Mouse (Mus musculus) hindbrain, embryonic 11.5 days (tissue): ENCODE data around the gene Ppp1r2. TPM values are rescaled to one million over a fixed set of nuclear protein-coding genes. Genes with fewer than 3 reads are reported as not detected.
A peak's percentile ranks its signal among the peaks of the same experiment; 100 is the strongest.

Source experiments
- ATAC-seq: fragments of 200-750 bp; cut with Nextera tagmentation; 2 replicates; pipeline ENCODE4 v1.8.0; 2017; ENCODE audit warnings: mild to moderate bottlenecking, moderate TSS enrichment, moderate library complexity; ENCODE audit not compliant: low FRiP score
- DNase-seq: peaks from one replicate; pipeline ENCODE4 v3.0.0-alpha.2; 2015; ENCODE audit warnings: low spot score
- H3K27ac ChIP-seq: fragments of 300-500 bp; sonication (generic); 2 replicates; pipeline ENCODE4 v1.5.1; 2014; ENCODE audit warnings: mild to moderate bottlenecking, low read depth, low read length
- H3K27me3 ChIP-seq: fragments of 300-500 bp; sonication (generic); 2 replicates; pipeline ENCODE4 v1.6.1; 2014; ENCODE audit warnings: mild to moderate bottlenecking, low read length, moderate library complexity, mixed read lengths; ENCODE audit not compliant: control insufficient read depth, insufficient read depth
- H3K36me3 ChIP-seq: fragments of 300-500 bp; sonication (generic); 2 replicates; pipeline ENCODE4 v1.6.1; 2014; ENCODE audit warnings: mild to moderate bottlenecking, low read length, moderate library complexity, mixed read lengths; ENCODE audit not compliant: control insufficient read depth, insufficient read depth
- H3K4me1 ChIP-seq: fragments of 300-500 bp; sonication (generic); replicated peaks from 2 replicates; pipeline ENCODE4 v1.6.1; 2014; ENCODE audit warnings: low read length, mixed read lengths; ENCODE audit not compliant: control insufficient read depth, insufficient read depth
- H3K4me2 ChIP-seq: fragments of 300-500 bp; sonication (generic); replicated peaks from 2 replicates; pipeline ENCODE4 v1.6.1; 2014; ENCODE audit warnings: mild to moderate bottlenecking, low read depth, low read length
- H3K4me3 ChIP-seq: fragments of 300-500 bp; sonication (generic); 2 replicates; pipeline ENCODE4 v1.5.1; 2014; ENCODE audit warnings: low read depth, low read length
- H3K9ac ChIP-seq: fragments of 300-500 bp; sonication (generic); 2 replicates; pipeline ENCODE4 v1.6.1; 2014; ENCODE audit warnings: low read depth, low read length
- H3K9me3 ChIP-seq: fragments of 300-500 bp; sonication (generic); 2 replicates; pipeline ENCODE4 v1.6.1; 2016; ENCODE audit warnings: low read length; ENCODE audit not compliant: control insufficient read depth
- WGBS: fragments of 180-500 bp; shearing (Covaris S2); extraction: QIAGEN DNeasy Blood & Tissue Kit; methylation state at CpG from one replicate; pipeline ENCODE4 v1.1.7; 2014; 5-methylcytosine and 5-hydroxymethylcytosine counted together
- polyA plus RNA-seq: library from polyadenylated mRNA; unstranded; fragments of >200 nt; fragmentation: Nextera tagmentation; extraction: Ambion mirVana; gene quantifications from 2 replicates; pipeline ENCODE4 v1.2.1, GENCODE M21; 2014

The Ppp1r2 gene
- polyA plus RNA-seq, 1 experiment from 2014 or later = 99.3 TPM

DNA sequence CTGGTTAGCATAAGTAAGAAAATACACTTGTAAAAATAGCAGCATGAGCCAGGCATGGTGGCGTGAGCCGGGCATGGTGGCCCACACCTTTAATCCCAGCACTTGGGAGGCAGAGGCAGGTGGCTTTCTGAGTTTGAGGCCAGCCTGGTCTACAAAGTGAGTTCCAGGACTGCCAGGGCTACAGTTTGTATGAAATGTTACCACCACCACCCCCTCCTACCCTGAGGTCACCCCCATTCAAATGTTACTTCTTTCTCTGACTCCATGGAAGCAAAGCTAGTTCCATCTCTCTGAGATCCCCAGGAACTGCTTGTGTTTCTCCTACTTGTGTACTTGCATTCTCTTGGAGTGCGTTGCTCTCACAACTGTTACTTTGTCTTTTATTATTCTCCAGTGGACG is 5.1 kb upstream of the Ppp1r2 start:
- Histone ChIP-seq H3K4me3 (no peak overlapping the region), H3K4me2 (no peak overlapping the region), H3K4me1 (no peaks in the 10 kb centered on the region), H3K27ac (no peak overlapping the region), H3K36me3 (no peaks in the 10 kb centered on the region), H3K9ac (no peak overlapping the region), H3K27me3 (no peaks in the 10 kb centered on the region), H3K9me3 (no peaks in the 10 kb centered on the region)
- DNase-seq = no peak
- WGBS = 94% methylated on average over 4 of the region's 4 CpGs
- ATAC-seq = no peak

DNA sequence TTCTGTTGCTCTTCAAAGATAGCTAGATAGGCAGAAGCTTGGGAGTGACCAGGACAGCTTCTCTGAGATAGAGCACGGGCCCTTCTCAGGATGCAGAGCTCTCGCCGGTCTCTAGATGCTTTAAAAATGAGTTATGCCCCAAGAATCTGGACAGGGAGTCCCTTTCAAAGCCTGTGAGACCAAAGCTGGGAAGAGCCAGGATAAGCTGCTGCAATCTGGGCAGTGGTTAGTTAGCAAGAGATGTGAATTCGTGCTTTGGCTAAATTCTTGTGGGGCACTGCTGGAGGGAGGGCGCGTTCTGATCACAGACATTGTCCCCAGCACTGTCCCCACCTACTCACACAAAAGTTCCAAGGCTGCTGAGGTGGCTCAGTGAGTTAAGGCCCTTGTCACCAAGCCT is 3.5 kb upstream of the Ppp1r2 start:
- Histone ChIP-seq H3K9ac (no peak overlapping the region), H3K9me3 (no peaks in the 10 kb centered on the region), H3K4me2 (no peak overlapping the region), H3K4me1 (no peaks in the 10 kb centered on the region; the same call in 1 of the 2 replicates), H3K27ac (no peak overlapping the region), H3K4me3 (no peak overlapping the region), H3K27me3 (no peaks in the 10 kb centered on the region), H3K36me3 (no peaks in the 10 kb centered on the region)
- WGBS = 76% methylated on average over 6 of the region's 6 CpGs
- DNase-seq = no peak
- no peak for ATAC-seq

DNA sequence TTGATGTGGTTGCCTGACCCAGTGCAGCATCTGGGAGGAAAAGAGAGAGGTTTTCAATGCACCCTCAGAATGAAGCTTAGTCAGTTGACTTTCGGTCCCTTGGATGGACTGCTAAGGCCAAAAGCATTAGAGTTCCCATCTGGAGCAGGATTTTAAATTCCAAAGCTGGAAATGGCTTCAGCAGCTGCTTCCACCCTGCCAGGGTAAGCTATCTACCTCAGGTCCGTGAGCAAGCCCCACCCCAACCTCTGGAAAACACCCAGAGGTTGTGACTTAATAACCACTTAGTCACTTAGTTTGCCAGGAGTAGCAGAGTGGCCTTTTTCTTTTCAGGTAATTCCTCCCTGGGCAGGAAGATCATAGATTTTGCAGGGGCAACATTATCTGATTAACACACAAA is 3.0 kb upstream of the Ppp1r2 start:
- H3K27me3 ChIP-seq = no peaks in the 10 kb centered on the region
- no peak overlapping the region for H3K27ac ChIP-seq
- no peaks in the 10 kb centered on the region for H3K9me3 ChIP-seq
- no peak overlapping the region for H3K4me3 ChIP-seq
- no peaks in the 10 kb centered on the region for H3K36me3 ChIP-seq
- H3K4me2 ChIP-seq = no peak overlapping the region
- 75% methylated on average over 2 of the region's 2 CpGs for WGBS
- ATAC-seq = no peak
- DNase-seq = no peak
- H3K9ac ChIP-seq = no peak overlapping the region
- H3K4me1 ChIP-seq = peaks cover 4% of the 10 kb centered on the region; the same call in 1 of the 2 replicates

DNA sequence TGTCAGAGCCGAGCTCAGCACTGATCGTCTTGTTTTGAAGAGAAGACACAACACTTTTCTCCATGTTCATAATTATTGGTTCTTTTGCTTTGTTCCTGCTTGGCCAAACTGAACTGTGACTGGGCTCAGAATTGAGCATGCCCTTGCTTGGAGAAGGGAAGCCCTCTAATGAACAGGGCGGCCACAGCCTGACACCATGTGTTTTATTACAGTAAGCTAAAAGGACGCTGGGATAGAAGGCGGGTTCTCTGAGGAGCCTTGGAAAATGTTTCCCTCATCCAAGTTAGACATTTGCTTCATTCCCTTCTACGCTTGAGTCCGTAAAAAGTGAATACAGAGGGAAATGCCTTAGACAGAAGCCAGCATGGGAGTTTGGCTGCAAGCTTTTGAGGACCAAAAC is 1.9 kb upstream of the Ppp1r2 start:
- WGBS = 89% methylated on average over 7 of the region's 7 CpGs
- no peak for ATAC-seq
- no peak overlapping the region for H3K27ac ChIP-seq
- no peak overlapping the region for H3K4me3 ChIP-seq
- DNase-seq = no peak
- H3K27me3 ChIP-seq = no peaks in the 10 kb centered on the region
- peaks cover 4% of the 10 kb centered on the region; the same call in 1 of the 2 replicates for H3K4me1 ChIP-seq
- no peaks in the 10 kb centered on the region for H3K36me3 ChIP-seq
- no peak overlapping the region for H3K9ac ChIP-seq
- no peak overlapping the region for H3K4me2 ChIP-seq
- H3K9me3 ChIP-seq = no peaks in the 10 kb centered on the region

DNA sequence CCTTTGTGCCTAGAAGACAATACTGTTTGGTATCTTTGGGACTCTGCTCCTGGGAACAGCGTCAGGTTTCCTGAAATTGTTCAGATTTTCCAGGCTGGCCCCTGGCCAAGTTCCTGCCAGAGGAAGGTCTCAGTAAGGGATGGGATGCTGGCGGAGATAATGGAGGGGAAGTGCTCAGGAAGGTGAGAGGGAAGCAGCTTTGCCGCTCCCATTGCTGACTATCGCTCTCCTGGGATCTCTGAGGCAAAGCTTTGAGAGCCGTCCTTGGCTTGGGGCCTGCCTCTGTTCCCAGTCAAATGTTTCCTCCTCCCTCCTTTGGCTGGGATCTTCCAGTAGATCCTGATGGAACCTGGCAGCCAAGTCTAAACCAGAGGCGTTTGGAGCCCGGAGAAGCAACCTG is 1.5 kb upstream of the Ppp1r2 start:
- peaks cover 4% of the 10 kb centered on the region; the same call in 1 of the 2 replicates for H3K4me1 ChIP-seq
- no peaks in the 10 kb centered on the region for H3K27me3 ChIP-seq
- H3K36me3 ChIP-seq = no peaks in the 10 kb centered on the region
- no peak overlapping the region for H3K27ac ChIP-seq
- WGBS = 76% methylated on average over 7 of the region's 7 CpGs
- DNase-seq (no peak), ATAC-seq (no peak)
- no peak overlapping the region for H3K4me2 ChIP-seq
- no peak overlapping the region for H3K4me3 ChIP-seq
- H3K9me3 ChIP-seq = no peaks in the 10 kb centered on the region
- no peak overlapping the region for H3K9ac ChIP-seq

DNA sequence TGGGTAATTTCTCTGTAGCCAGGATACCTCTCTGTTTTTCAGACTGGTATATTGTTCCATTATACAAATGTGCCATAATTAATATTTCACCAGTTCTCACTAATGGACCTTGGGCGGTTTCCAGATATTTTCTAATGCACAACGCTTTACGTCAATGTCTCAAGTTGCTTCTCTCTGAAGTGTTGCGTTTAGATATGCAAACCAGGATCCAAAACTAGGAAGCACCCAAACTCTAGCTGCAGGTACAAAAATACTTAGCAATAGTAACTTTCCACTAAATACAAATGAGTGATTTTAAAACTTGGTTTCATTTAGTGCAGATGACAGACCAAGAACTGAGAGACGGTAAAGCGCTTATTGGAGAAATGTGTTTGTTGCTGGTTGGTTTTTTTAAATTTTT is 993 bp downstream of the Ppp1r2 start:
- H3K27me3 ChIP-seq = no peaks in the 10 kb centered on the region
- peak overlapping the region; percentile 58 for H3K4me2 ChIP-seq
- H3K4me1 ChIP-seq = peaks cover 4% of the 10 kb centered on the region; the same call in 1 of the 2 replicates
- no peaks in the 10 kb centered on the region for H3K9me3 ChIP-seq
- H3K4me3 ChIP-seq = peak overlapping the region; percentile 81
- no peaks in the 10 kb centered on the region for H3K36me3 ChIP-seq
- WGBS = 12% methylated on average over 6 of the region's 6 CpGs
- no peak for ATAC-seq
- H3K27ac ChIP-seq = peak overlapping the region; percentile 86
- H3K9ac ChIP-seq = peak overlapping the region; percentile 97
- no peak for DNase-seq

DNA sequence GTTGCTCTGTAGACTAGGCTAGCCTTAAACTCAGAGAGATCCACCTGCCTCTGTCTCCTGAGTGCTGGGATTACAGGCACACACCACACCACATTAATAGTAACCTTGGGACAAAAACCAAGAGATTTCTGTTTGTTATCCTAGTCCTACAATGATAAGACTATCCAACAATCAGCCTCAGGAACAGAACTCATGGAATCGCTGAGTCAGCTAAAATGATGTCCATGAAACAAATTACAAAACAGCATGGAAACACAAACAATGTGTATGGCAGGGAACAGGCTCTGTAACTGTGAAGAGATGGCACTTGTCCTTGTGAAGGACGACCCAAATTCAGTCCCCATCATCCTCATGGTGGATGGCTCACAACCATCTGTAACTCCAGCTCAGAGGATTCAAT is 8.4 kb downstream of the Ppp1r2 start:
- Histone ChIP-seq H3K4me3 (no peak overlapping the region), H3K27ac (no peak overlapping the region), H3K36me3 (no peaks in the 10 kb centered on the region), H3K4me1 (no peaks in the 10 kb centered on the region), H3K27me3 (no peaks in the 10 kb centered on the region), H3K4me2 (no peak overlapping the region), H3K9me3 (no peaks in the 10 kb centered on the region), H3K9ac (no peak overlapping the region)
- 94% methylated on average over 2 of the region's 2 CpGs for WGBS
- ATAC-seq (no peak), DNase-seq (no peak)

DNA sequence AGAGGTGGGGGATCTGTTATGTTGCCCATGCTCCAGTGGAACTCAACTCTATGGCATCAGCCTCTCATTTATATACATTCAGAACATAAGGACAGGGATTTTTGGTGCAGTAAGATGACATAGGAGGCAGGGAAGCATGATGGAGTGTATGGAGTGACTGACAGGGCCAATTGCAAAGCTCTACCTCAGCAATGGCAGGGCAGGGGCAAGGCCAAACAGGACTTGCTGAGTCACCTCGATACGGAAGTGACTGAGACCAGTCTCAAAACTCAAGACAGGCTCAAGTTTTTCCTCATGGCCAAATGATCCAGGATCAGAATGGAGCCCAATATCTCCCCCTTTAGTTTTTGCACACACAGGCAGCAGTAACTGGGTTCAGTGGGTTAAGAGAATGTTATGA is 18.9 kb downstream of the Ppp1r2 start:
- H3K9me3 ChIP-seq = no peaks in the 10 kb centered on the region
- no peaks in the 10 kb centered on the region for H3K27me3 ChIP-seq
- no peak for ATAC-seq
- H3K4me2 ChIP-seq = no peak overlapping the region
- no peak overlapping the region for H3K27ac ChIP-seq
- H3K9ac ChIP-seq = no peak overlapping the region
- no peak for DNase-seq
- no peaks in the 10 kb centered on the region for H3K4me1 ChIP-seq
- H3K4me3 ChIP-seq = no peak overlapping the region
- H3K36me3 ChIP-seq = 0 out of 2 replicates have a peak, but pooled peaks cover 8% of the 10 kb centered on the region
- 86% methylated on average over 2 of the region's 2 CpGs for WGBS

DNA sequence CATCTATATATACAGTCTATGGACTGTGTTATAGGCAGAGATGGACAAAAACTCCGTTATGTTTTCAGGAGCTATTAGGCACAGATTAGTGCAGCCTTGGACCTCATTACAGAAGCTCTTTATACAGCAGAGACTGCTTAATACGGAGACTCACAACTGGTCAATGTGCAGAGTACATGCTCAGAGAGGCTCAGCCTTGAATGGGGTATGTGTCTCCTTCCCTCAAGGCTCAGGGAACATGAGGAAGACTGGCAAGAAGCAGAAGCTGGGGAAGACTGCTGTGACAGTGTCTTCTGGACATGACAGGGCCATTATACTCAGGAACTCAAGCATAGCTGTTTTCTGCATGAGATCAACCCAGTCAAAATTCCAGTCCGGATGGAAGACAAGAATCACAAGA is 19.4 kb downstream of the Ppp1r2 start:
- Histone ChIP-seq H3K27me3 (no peaks in the 10 kb centered on the region), H3K27ac (no peak overlapping the region), H3K4me2 (no peak overlapping the region), H3K9ac (no peak overlapping the region), H3K4me3 (no peak overlapping the region), H3K9me3 (no peaks in the 10 kb centered on the region), H3K4me1 (no peaks in the 10 kb centered on the region), H3K36me3 (0 out of 2 replicates have a peak, but pooled peaks cover 8% of the 10 kb centered on the region)
- DNase-seq = no peak
- ATAC-seq = no peak
- 78% methylated on average over 3 of the region's 3 CpGs for WGBS
